Mouse (Mus musculus) adrenal gland, adult 2 months (tissue): ENCODE results near the gene Zfp9. TPM values are rescaled to one million over a fixed set of nuclear protein-coding genes. Genes with fewer than 3 reads are reported as not detected.

ENCODE experiments used
- DNase-seq: peaks from one replicate; pipeline ENCODE4 v3.0.0; 2021
- long read RNA-seq: library from polyadenylated mRNA; stranded (forward); transcript quantifications from one replicate; pipeline ENCODE4 v2.0.0, GENCODE M21; 2021
- microRNA-seq, 2 experiments: library from miRNA; unstranded; fragments of <30 nt; microRNA quantifications; one replicate each; pipeline ENCODE4 v1.2.0; 2021
- polyA plus RNA-seq: library from polyadenylated mRNA; depleted of rRNA; stranded (reverse); fragments of >200 nt; gene quantifications from 2 replicates; pipeline ENCODE4 v1.2.3, GENCODE M21; 2012; rRNA removed
- total RNA-seq, 2 experiments: library from RNA; stranded (reverse); gene quantifications; 2 replicates each; pipeline ENCODE4 v1.2.3; 2021

Zfp9 gene
- total RNA-seq (1 to 10 TPM; 3.9 to 5.8 TPM), polyA plus RNA-seq (0.57 and 0.92 TPM in 2 replicates)
- long read RNA-seq, partial matches to known transcripts: 0 of 1 reads
- long read RNA-seq, other reads (novel, unspliced or antisense): 1 of 1 reads

- peak; percentile 92 for DNase-seq
These were observed at the start of gene Zfp9 for GRCm38 (mm10) chr6:118478957-118479708. Zfp9 (minus strand) TSS chr6:118479320.

- DNase-seq: no peak
These were observed 41.5 kb upstream of the Zfp9 start for GRCm38 (mm10) chr6:118520668-118521067.

- no peak for DNase-seq
These were observed 34.4 kb upstream of the Zfp9 start for GRCm38 (mm10) chr6:118513335-118514012.

GRCm38 (mm10) chr6:118499010-118499409 is 19.9 kb upstream of the Zfp9 start:
- DNase-seq: no peak

GRCm38 (mm10) chr6:118482125-118482524 is 3.0 kb upstream of the Zfp9 start:
- no peak for DNase-seq

- no peak for DNase-seq
These were observed 990 bp downstream of the Zfp9 start for GRCm38 (mm10) chr6:118477875-118478785.

GRCm38 (mm10) chr6:118462069-118462705 is 16.9 kb downstream of the Zfp9 start:
- DNase-seq: no peak

GRCm38 (mm10) chr6:118457726-118458125 is 21.4 kb downstream of the Zfp9 start:
- no peak for DNase-seq

GRCm38 (mm10) chr6:118455042-118455631 is 24.0 kb downstream of the Zfp9 start, which contains the start of gene Zfp248:
Zfp248 (minus strand) TSS chr6:118455528.
- DNase-seq: peak; percentile 94

GRCm38 (mm10) chr6:118454452-118454851 is 24.7 kb downstream of the Zfp9 start:
- DNase-seq: peak; percentile 15

- no peak for DNase-seq
These were observed 47.6 kb downstream of the Zfp9 start for GRCm38 (mm10) chr6:118431502-118431901.

- no peak for DNase-seq
These were observed 52.5 kb downstream of the Zfp9 start for GRCm38 (mm10) chr6:118426666-118427065.

- peak; percentile 95 for DNase-seq
These were observed 59.8 kb downstream of the Zfp9 start, which contains the start of gene Bms1 for GRCm38 (mm10) chr6:118419050-118419920. Bms1 (minus strand) TSS chr6:118419474.

Small RNA genes lying within 50 kb of the gene (microRNA-seq; reads per million reads assigned to microRNA genes)
- 0 reads per million in 2 experiments for gene Gm25953

Other genes starting within 250 kb of the Zfp9 start
- 10 to 100 TPM; 25.6 to 26.2 TPM for gene Bms1, start 59.8 kb downstream of the Zfp9 start, total RNA-seq
- 1.3 and 1.4 TPM in 2 replicates for gene Bms1, start 59.8 kb downstream of the Zfp9 start, polyA plus RNA-seq
- gene Zfp248, start 23.8 kb downstream of the Zfp9 start, total RNA-seq: 1 to 10 TPM; 2.9 to 3.5 TPM
- 0.35 and 0.46 TPM in 2 replicates for gene Zfp248, start 23.8 kb downstream of the Zfp9 start, polyA plus RNA-seq
- 1 to 10 TPM; 2.6 to 4.5 TPM for gene Ankrd26, start 82.9 kb upstream of the Zfp9 start, total RNA-seq
- 0.22 TPM in 2 replicates for gene Ankrd26, start 82.9 kb upstream of the Zfp9 start, polyA plus RNA-seq